Mouse (Mus musculus) MEL-GATA-1-ER (cell line): ENCODE results near the gene C1galt1c1.

Experiments
- DNase-seq: peaks from one replicate; pipeline ENCODE4 v3.0.0-alpha.2; 2012; ENCODE audit warnings: low read depth; ENCODE audit errors: extremely low read depth

The C1galt1c1 gene

GRCm38 (mm10) chrX:38634801-38635637 lies at the start of gene C1galt1c1:
Gene C1galt1c1, minus strand, starts transcription at chrX:38635087.
- DNase-seq: peak; percentile 58

- peak; percentile 2 for DNase-seq
Observed at GRCm38 (mm10) chrX:38681972-38682371, 47.1 kb upstream of the C1galt1c1 start.

DNA sequence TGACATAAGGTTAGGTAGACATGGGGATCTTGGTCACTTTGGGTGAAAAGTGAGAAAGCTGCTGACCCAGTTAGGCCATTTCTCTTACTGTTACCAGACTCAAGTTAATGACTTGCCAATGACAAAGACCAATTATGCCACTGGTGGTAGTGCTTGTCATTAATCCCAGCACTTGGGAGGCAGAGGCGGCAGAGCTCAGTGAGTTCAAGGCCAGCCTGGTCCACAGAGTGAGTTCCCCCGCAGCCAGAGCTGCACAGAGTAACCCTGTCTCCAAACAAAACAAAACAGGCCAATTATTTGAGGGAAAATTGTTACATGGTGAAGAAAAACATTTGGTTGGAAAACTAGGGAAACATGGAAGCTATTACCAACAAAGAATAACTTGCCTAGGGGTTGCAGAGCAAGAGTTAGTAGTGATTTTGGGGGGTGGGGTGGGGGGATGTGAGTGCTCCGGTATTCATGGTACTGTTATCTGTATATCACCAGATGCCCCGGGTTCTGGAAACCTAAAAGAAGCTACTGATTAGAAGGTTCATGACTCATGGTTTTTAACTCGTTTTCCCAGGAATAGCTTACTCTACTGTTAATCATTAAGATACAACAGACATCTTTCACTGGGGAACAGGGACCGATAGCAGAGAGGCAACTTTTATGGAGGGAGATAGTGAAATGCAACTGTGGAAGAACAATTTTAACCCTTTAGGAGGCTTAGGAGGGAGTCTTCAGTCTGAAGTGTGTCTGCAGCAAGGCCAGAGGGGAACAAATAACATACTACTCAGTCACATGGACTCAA lies 34.4 kb upstream of the C1galt1c1 start:
- DNase-seq: no peak

GRCm38 (mm10) chrX:38656206-38656883 lies 21.5 kb upstream of the C1galt1c1 start:
- DNase-seq: no peak

- DNase-seq: no peak
Observed at GRCm38 (mm10) chrX:38654681-38655080, 19.8 kb upstream of the C1galt1c1 start.

DNA sequence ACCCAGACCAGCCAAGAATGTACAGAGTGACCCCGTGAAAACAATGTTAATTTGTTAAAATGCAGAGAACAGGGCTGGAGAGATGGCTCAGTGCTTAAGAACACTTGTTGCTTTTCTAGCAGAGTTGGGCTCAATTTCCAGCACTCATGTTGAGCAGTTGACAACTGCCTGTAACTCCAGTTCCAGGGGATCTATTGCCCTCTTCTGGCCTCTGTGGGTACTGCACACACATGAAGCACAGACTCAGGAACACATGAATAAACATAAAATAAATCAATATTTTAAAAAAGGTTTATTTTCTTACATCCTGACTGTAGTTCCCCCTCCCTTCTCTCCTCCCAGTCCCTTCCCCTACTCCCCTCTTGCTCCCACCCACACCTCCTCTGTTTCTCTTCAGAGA lies 18.3 kb upstream of the C1galt1c1 start:
- DNase-seq: no peak

DNA sequence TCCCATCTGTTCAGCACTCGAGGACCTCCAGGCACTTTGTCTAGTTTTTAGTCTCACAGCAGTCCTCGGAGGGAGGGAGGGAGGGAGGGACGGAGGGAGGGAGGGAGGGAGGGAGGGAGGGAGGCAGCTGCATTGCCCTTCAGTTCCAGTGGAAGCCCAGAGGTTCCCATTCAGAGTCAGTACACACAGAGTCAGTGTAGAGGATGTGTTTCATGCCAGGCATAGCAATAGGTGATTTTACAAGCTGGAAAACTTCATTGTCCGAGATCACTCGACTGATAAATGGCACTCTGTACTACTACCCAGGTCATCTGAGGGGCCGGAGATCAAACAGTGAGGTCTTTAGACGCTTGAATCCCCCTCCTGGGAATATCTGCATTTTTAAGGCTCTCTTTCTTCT lies 16.3 kb upstream of the C1galt1c1 start:
- DNase-seq: no peak

DNA sequence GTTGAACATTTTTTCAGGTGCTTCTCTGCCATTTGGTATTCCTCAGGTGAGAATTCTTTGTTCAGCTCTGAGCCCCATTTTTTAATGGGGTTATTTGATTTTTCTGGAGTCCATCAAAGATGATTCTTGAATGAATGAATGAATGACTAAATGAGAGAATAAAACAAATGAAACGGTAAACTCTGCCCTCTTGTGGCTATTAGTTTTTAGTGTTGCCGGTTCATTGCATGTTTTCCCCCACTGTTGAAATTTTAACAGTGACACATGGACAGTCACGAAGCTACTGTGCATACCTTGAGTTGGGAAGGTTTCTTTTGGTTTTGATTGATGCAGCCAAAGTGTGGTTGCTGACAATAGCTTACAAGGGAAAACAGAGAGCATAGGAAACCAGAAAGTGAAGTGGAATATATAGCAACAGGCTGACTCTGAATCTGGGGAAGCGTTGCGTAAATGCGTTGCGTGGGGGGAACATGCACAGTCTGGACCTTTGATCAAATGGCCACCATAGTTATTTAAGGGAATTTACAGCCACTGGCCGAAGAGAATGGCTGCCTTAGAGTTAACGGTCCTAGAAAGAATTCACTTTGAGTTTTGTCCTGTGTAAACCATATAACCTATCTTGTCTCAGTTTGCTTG lies 15.6 kb upstream of the C1galt1c1 start:
- DNase-seq: no peak

DNA sequence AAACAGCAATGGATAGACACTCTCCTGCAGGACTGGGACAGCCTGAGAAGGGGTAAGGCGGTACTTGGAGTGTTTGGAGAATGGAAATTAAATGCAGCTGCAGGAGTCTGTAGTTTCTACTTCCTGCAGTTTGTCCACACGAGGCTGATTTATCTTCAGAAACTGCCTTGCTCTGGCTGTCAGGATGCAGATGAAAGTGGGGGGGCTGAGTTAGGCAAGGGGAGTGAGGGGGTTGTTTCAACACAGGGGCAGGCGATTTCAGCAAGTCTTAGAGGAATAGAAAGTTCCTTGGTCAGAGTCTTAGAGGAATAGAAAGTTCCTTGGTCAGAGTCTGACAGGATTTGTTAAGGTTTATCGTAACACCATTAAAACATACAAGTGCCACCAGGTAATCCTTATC lies 7.3 kb upstream of the C1galt1c1 start:
- DNase-seq: no peak

- DNase-seq: no peak
Observed at GRCm38 (mm10) chrX:38641435-38641834, 6.5 kb upstream of the C1galt1c1 start.

GRCm38 (mm10) chrX:38635638-38635931 lies 698 bp upstream of the C1galt1c1 start:
- DNase-seq: no peak

DNA sequence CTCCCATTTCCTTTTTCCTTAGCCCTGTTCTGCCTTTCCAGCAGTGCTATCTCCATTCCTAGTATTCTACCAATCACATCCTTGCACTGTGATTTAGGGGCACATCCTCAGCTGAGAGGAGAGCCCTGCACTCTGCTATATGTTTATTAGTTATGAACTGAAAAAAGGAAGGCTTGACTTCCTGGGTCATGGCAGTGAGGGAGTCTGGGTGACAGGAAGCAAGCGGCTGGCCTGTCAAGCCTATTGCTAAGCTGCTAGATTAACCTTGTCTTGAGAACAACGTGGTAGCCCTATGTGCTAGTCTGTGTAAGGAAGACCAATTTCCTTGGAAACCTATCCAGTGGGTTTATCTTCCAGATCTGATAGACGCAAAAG lies 33.9 kb downstream of the C1galt1c1 start:
- DNase-seq: peak; percentile 39

GRCm38 (mm10) chrX:38600177-38600994 lies 34.5 kb downstream of the C1galt1c1 start, which contains the start of gene Mcts1:
Gene Mcts1, plus strand, starts transcription at chrX:38600578.
- peak; percentile 87 for DNase-seq

GRCm38 (mm10) chrX:38593180-38593889 lies 41.6 kb downstream of the C1galt1c1 start:
- DNase-seq: no peak

- no peak for DNase-seq
Observed at GRCm38 (mm10) chrX:38591749-38592148, 43.1 kb downstream of the C1galt1c1 start.

- no peak for DNase-seq
Observed at GRCm38 (mm10) chrX:38589827-38590226, 45.1 kb downstream of the C1galt1c1 start.

DNA sequence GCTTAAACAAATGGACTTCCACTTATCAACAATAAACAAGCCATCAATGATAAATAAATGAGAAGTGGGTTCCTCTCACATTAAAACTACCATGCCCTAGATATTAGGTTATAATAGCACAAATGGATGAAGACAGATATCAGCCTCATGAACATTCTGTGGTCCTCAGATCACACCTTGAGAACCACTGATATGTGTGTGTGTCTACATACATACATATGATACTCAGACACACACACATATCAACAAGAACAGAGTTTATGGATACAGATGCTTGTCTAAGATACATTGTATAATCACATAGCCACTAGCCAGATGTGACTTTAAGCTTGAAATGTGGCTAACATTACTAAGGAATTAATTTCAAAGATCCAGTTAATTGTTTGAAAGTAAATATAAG lies 51.6 kb downstream of the C1galt1c1 start:
- no peak for DNase-seq

GRCm38 (mm10) chrX:38581140-38581539 lies 53.7 kb downstream of the C1galt1c1 start:
- DNase-seq: no peak
